Mouse (Mus musculus): ENCODE measurements at regions not wholly inside any gene's neighbourhood (a gene's known extent, or its start where the extent isn't known, plus 50 kb on each side); places are given as distances from the start of the nearest gene placed in this dataset.

DNA sequence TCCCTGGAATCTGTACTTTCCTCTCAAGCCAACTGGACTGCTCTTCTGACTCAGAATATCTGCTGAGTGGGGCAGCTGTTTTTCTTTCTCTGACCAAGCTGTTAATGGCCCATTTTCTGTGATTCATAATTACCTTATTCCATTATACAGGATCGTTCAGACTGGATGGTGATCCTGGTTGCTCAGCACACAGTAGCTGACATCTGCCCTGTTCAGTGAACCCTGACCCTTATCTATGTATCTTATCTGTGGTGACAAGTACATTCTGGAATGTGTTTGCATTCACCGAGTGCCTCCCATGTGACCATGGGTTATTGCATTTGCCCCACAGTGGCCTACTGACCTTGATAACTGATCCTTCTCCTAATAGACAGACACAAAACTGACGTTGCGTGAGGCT lies 148.2 kb downstream of the 4930564D02Rik start:
- no peaks in the 10 kb centered on the region for H3K4me1 ChIP-seq (ENCODE audit: control insufficient read depth, insufficient read depth, low read length)
- 25% methylated on average over 4 of the region's 4 CpGs for WGBS
- no peaks in the 10 kb centered on the region for H3K9me3 ChIP-seq (ENCODE audit: control insufficient read depth, low read length)
- no peaks in the 10 kb centered on the region for H3K36me3 ChIP-seq (ENCODE audit: control insufficient read depth, insufficient read depth, low read length)
- no peak for ATAC-seq (ENCODE audit: low FRiP score, low TSS enrichment)
- H3K4me2 ChIP-seq (replicated peaks; ENCODE audit: low read depth, low read length), result no peak overlapping the region
- no peak overlapping the region for H3K4me3 ChIP-seq (ENCODE audit: low read length)
- H3K27ac ChIP-seq (ENCODE audit: low read depth, low read length), result no peak overlapping the region
- H3K9ac ChIP-seq (ENCODE audit: low read depth, low read length), result no peak overlapping the region
- H3K27me3 ChIP-seq (ENCODE audit: control insufficient read depth, insufficient read depth, low read length), result no peaks in the 10 kb centered on the region

DNA sequence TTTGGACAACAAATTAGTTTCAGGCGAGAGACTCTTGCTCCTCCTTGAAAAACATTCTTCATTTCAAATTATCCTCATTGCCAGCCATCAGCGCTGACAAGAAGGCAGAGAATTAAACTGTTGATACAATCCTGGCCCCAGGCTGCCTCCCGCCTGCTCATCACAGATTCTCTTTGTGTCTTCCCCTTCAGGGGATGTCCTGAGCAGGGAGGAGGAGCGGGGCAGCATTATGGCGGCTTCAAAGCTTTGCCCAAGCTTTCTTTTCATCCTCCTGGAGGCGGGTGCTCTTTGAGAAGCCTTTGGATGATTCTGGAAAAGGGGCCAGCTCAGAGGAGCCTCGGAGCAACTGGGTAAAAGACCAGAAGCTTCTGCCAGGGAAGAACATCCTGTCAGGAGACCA lies 149.1 kb downstream of the 4930564D02Rik start:
- WGBS, result 64% methylated on average over 7 of the region's 7 CpGs
- ATAC-seq (ENCODE audit: low FRiP score, low TSS enrichment), result no peak

GRCm38 (mm10) chr3:105219630-105220029 lies 153.0 kb downstream of the 4930564D02Rik start:
- no peaks in the 10 kb centered on the region for H3K4me1 ChIP-seq (ENCODE audit: control insufficient read depth, insufficient read depth, low read length)
- H3K4me2 ChIP-seq (replicated peaks; ENCODE audit: low read depth, low read length), result no peak overlapping the region
- H3K36me3 ChIP-seq (ENCODE audit: control insufficient read depth, insufficient read depth, low read length), result no peaks in the 10 kb centered on the region
- no peak overlapping the region for H3K27ac ChIP-seq (ENCODE audit: low read depth, low read length)
- no peak overlapping the region for H3K4me3 ChIP-seq (ENCODE audit: low read length)
- no peak overlapping the region for H3K9ac ChIP-seq (ENCODE audit: low read depth, low read length)
- no peak for ATAC-seq (ENCODE audit: low FRiP score, low TSS enrichment)
- no peaks in the 10 kb centered on the region for H3K27me3 ChIP-seq (ENCODE audit: control insufficient read depth, insufficient read depth, low read length)
- no peaks in the 10 kb centered on the region for H3K9me3 ChIP-seq (ENCODE audit: control insufficient read depth, low read length)
- WGBS, result 78% methylated on average over 3 of the region's 3 CpGs

More for the DNA sequence above, 149.1 kb downstream of the 4930564D02Rik start:
- H3K27ac ChIP-seq (ENCODE audit: low read depth, low read length), result no peak overlapping the region
- H3K9ac ChIP-seq (ENCODE audit: low read depth, low read length), result no peak overlapping the region
- no peak overlapping the region for H3K4me2 ChIP-seq (replicated peaks; ENCODE audit: low read depth, low read length)
- H3K4me1 ChIP-seq (ENCODE audit: control insufficient read depth, insufficient read depth, low read length), result no peaks in the 10 kb centered on the region
- no peaks in the 10 kb centered on the region for H3K36me3 ChIP-seq (ENCODE audit: control insufficient read depth, insufficient read depth, low read length)
- no peak overlapping the region for H3K4me3 ChIP-seq (ENCODE audit: low read length)
- no peaks in the 10 kb centered on the region for H3K9me3 ChIP-seq (ENCODE audit: control insufficient read depth, low read length)
- H3K27me3 ChIP-seq (ENCODE audit: control insufficient read depth, insufficient read depth, low read length), result no peaks in the 10 kb centered on the region

GRCm38 (mm10) chr3:105220641-105221040 lies 154.0 kb downstream of the 4930564D02Rik start:
- H3K4me2 ChIP-seq (replicated peaks; ENCODE audit: low read depth, low read length), result no peak overlapping the region
- no peaks in the 10 kb centered on the region for H3K9me3 ChIP-seq (ENCODE audit: control insufficient read depth, low read length)
- WGBS, result 89% methylated on average over 1 of the region's 1 CpGs
- no peak overlapping the region for H3K4me3 ChIP-seq (ENCODE audit: low read length)
- H3K36me3 ChIP-seq (ENCODE audit: control insufficient read depth, insufficient read depth, low read length), result no peaks in the 10 kb centered on the region
- no peaks in the 10 kb centered on the region for H3K27me3 ChIP-seq (ENCODE audit: control insufficient read depth, insufficient read depth, low read length)
- H3K9ac ChIP-seq (ENCODE audit: low read depth, low read length), result no peak overlapping the region
- H3K4me1 ChIP-seq (ENCODE audit: control insufficient read depth, insufficient read depth, low read length), result no peaks in the 10 kb centered on the region
- no peak overlapping the region for H3K27ac ChIP-seq (ENCODE audit: low read depth, low read length)
- no peak for ATAC-seq (ENCODE audit: low FRiP score, low TSS enrichment)

DNA sequence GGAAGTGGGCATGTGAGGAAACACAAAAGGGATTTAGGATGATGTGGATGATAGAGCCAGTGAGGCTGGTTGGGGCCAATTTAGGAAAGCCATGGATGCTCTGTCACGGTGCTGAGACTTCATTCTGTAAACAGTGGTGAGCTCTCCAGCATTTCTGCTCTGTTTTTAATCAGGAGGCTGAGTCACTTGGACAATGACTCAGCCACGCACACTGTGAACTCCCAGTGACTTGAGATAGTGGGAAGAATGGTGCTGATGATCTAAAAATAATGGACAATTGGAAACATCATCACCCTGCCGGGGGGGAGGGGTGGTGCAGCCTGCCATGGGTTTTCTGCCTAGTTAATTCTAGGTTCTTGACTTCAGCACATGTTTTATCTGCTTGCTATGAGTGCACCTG lies 156.3 kb downstream of the 4930564D02Rik start:
- no peak overlapping the region for H3K4me2 ChIP-seq (replicated peaks; ENCODE audit: low read depth, low read length)
- no peak for ATAC-seq (ENCODE audit: low FRiP score, low TSS enrichment)
- no peak overlapping the region for H3K27ac ChIP-seq (ENCODE audit: low read depth, low read length)
- WGBS, result 68% methylated on average over 3 of the region's 3 CpGs
- no peaks in the 10 kb centered on the region for H3K9me3 ChIP-seq (ENCODE audit: control insufficient read depth, low read length)
- H3K4me1 ChIP-seq (ENCODE audit: control insufficient read depth, insufficient read depth, low read length), result 0 out of 2 replicates have a peak, but pooled peaks cover 3% of the 10 kb centered on the region
- H3K4me3 ChIP-seq (ENCODE audit: low read length), result no peak overlapping the region
- H3K27me3 ChIP-seq (ENCODE audit: control insufficient read depth, insufficient read depth, low read length), result no peaks in the 10 kb centered on the region
- H3K36me3 ChIP-seq (ENCODE audit: control insufficient read depth, insufficient read depth, low read length), result no peaks in the 10 kb centered on the region
- no peak overlapping the region for H3K9ac ChIP-seq (ENCODE audit: low read depth, low read length)

- Histone ChIP-seq H3K4me3 (ENCODE audit: low read length) (no peak overlapping the region), H3K9me3 (ENCODE audit: control insufficient read depth, low read length) (no peaks in the 10 kb centered on the region), H3K27ac (ENCODE audit: low read depth, low read length) (no peak overlapping the region), H3K36me3 (ENCODE audit: control insufficient read depth, insufficient read depth, low read length) (no peaks in the 10 kb centered on the region), H3K4me1 (ENCODE audit: control insufficient read depth, insufficient read depth, low read length) (0 out of 2 replicates have a peak, but pooled peaks cover 3% of the 10 kb centered on the region), H3K9ac (ENCODE audit: low read depth, low read length) (no peak overlapping the region), H3K4me2 (replicated peaks; ENCODE audit: low read depth, low read length) (no peak overlapping the region), H3K27me3 (ENCODE audit: control insufficient read depth, insufficient read depth, low read length) (no peaks in the 10 kb centered on the region)
- no peak for ATAC-seq (ENCODE audit: low FRiP score, low TSS enrichment)
- WGBS, result 8% methylated on average over 4 of the region's 4 CpGs
Observed at GRCm38 (mm10) chr3:105223671-105224070, 157.0 kb downstream of the 4930564D02Rik start.

- H3K36me3 ChIP-seq (ENCODE audit: control insufficient read depth, insufficient read depth, low read length), result no peaks in the 10 kb centered on the region
- no peak overlapping the region for H3K27ac ChIP-seq (ENCODE audit: low read depth, low read length)
- 75% methylated on average over 1 of the region's 1 CpGs for WGBS
- no peak overlapping the region for H3K4me2 ChIP-seq (replicated peaks; ENCODE audit: low read depth, low read length)
- H3K27me3 ChIP-seq (ENCODE audit: control insufficient read depth, insufficient read depth, low read length), result no peaks in the 10 kb centered on the region
- H3K4me3 ChIP-seq (ENCODE audit: low read length), result no peak overlapping the region
- no peaks in the 10 kb centered on the region for H3K9me3 ChIP-seq (ENCODE audit: control insufficient read depth, low read length)
- no peak for ATAC-seq (ENCODE audit: low FRiP score, low TSS enrichment)
- no peak overlapping the region for H3K9ac ChIP-seq (ENCODE audit: low read depth, low read length)
- 0 out of 2 replicates have a peak, but pooled peaks cover 3% of the 10 kb centered on the region for H3K4me1 ChIP-seq (ENCODE audit: control insufficient read depth, insufficient read depth, low read length)
Observed at GRCm38 (mm10) chr3:105227551-105227950, 160.9 kb downstream of the 4930564D02Rik start.

DNA sequence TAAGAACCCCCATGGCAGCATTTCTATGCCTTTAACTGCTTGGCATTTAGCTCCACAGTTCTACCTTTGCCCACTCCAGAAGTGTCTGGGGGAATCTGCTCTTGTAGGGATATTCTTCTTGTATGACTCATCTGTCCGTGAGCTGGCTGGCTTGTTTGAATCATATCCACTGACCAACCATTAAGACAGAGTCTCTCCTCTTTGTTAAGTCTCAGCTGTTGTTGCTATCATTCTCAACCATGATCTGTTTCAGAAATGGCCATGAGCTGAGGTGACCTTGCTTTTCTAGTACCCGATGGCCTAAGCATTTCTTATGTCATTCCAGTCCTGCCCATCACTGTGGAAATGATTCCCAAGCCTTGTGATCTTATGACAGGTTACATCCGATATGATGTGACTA lies 161.8 kb downstream of the 4930564D02Rik start:
- no peak for ATAC-seq (ENCODE audit: low FRiP score, low TSS enrichment)
- Histone ChIP-seq H3K27ac (ENCODE audit: low read depth, low read length) (no peak overlapping the region), H3K36me3 (ENCODE audit: control insufficient read depth, insufficient read depth, low read length) (no peaks in the 10 kb centered on the region), H3K27me3 (ENCODE audit: control insufficient read depth, insufficient read depth, low read length) (no peaks in the 10 kb centered on the region), H3K9ac (ENCODE audit: low read depth, low read length) (no peak overlapping the region), H3K9me3 (ENCODE audit: control insufficient read depth, low read length) (no peaks in the 10 kb centered on the region), H3K4me3 (ENCODE audit: low read length) (no peak overlapping the region), H3K4me2 (replicated peaks; ENCODE audit: low read depth, low read length) (no peak overlapping the region), H3K4me1 (ENCODE audit: control insufficient read depth, insufficient read depth, low read length) (0 out of 2 replicates have a peak, but pooled peaks cover 3% of the 10 kb centered on the region)
- WGBS, result 75% methylated on average over 3 of the region's 3 CpGs

GRCm38 (mm10) chr3:105241048-105241447 lies 174.4 kb downstream of the 4930564D02Rik start:
- 88% methylated on average over 3 of the region's 3 CpGs for WGBS
- Histone ChIP-seq H3K36me3 (ENCODE audit: control insufficient read depth, insufficient read depth, low read length) (no peaks in the 10 kb centered on the region), H3K9me3 (ENCODE audit: control insufficient read depth, low read length) (no peaks in the 10 kb centered on the region), H3K4me2 (replicated peaks; ENCODE audit: low read depth, low read length) (no peak overlapping the region), H3K27me3 (ENCODE audit: control insufficient read depth, insufficient read depth, low read length) (no peaks in the 10 kb centered on the region), H3K4me3 (ENCODE audit: low read length) (no peak overlapping the region), H3K4me1 (ENCODE audit: control insufficient read depth, insufficient read depth, low read length) (no peaks in the 10 kb centered on the region), H3K27ac (ENCODE audit: low read depth, low read length) (no peak overlapping the region), H3K9ac (ENCODE audit: low read depth, low read length) (no peak overlapping the region)
- ATAC-seq (ENCODE audit: low FRiP score, low TSS enrichment), result no peak
